Mouse (Mus musculus) ES-E14 (cell line): Measurements from ENCODE around the gene Slc3a2.

Experiments
- HCFC1 ChIP-seq: IDR thresholded peaks from 2 replicates; pipeline ENCODE4 v1.6.1; 2012; ENCODE audit warnings: low read length, inconsistent platforms, borderline replicate concordance; ENCODE audit not compliant: insufficient read depth
- MAFK ChIP-seq: IDR thresholded peaks from 2 replicates; pipeline ENCODE4 v1.6.1; 2014; ENCODE audit warnings: mild to moderate bottlenecking, low read depth, low read length, inconsistent platforms; ENCODE audit not compliant: insufficient read depth
- ZC3H11A ChIP-seq: IDR thresholded peaks from 2 replicates; pipeline ENCODE4 v1.6.1; 2012; ENCODE audit warnings: low read depth, mild to moderate bottlenecking, inconsistent platforms, low read length, borderline replicate concordance

- TF ChIP-seq ZC3H11A (no peak), HCFC1 (no peak), MAFK (no peak)
Measured at GRCm38 (mm10) chr19:8661821-8662307, 61.3 kb downstream of the Slc3a2 start.
